Mouse (Mus musculus): ENCODE results near the gene Gm10300.

Gene Gm10300

GRCm38 (mm10) chr4:132078296-132078714 is 3.8 kb downstream of the Gm10300 start:
- no peak for DNase-seq (ENCODE audit: low spot score)

- DNase-seq (ENCODE audit: low spot score): no peak
Measured at GRCm38 (mm10) chr4:132079555-132080275, 5.2 kb downstream of the Gm10300 start.

GRCm38 (mm10) chr4:132080492-132080983 is 6.0 kb downstream of the Gm10300 start:
- no peak for DNase-seq (ENCODE audit: low spot score)

- DNase-seq (ENCODE audit: low spot score): no peak
Measured at GRCm38 (mm10) chr4:132085114-132085513, 10.6 kb downstream of the Gm10300 start.

GRCm38 (mm10) chr4:132088921-132089320 is 14.4 kb downstream of the Gm10300 start:
- DNase-seq (ENCODE audit: low spot score): no peak

- DNase-seq (ENCODE audit: low spot score): no peak
Measured at GRCm38 (mm10) chr4:132093136-132093535, 18.6 kb downstream of the Gm10300 start.

GRCm38 (mm10) chr4:132093928-132094327 is 19.4 kb downstream of the Gm10300 start:
- no peak for DNase-seq (ENCODE audit: low spot score)

- DNase-seq (ENCODE audit: low spot score): no peak
Measured at GRCm38 (mm10) chr4:132095043-132095442, 20.5 kb downstream of the Gm10300 start.

GRCm38 (mm10) chr4:132099548-132099947 is 25.1 kb downstream of the Gm10300 start:
- DNase-seq (ENCODE audit: low spot score): no peak

GRCm38 (mm10) chr4:132101152-132101551 is 26.7 kb downstream of the Gm10300 start:
- DNase-seq (ENCODE audit: low spot score): no peak

GRCm38 (mm10) chr4:132108221-132108620 is 33.7 kb downstream of the Gm10300 start:
- DNase-seq (ENCODE audit: low spot score): no peak

GRCm38 (mm10) chr4:132111227-132111626 is 36.7 kb downstream of the Gm10300 start:
- no peak for DNase-seq (ENCODE audit: low spot score)

- DNase-seq (ENCODE audit: low spot score): no peak
Measured at GRCm38 (mm10) chr4:132113411-132114095, 39.1 kb downstream of the Gm10300 start.

GRCm38 (mm10) chr4:132116315-132116714 is 41.8 kb downstream of the Gm10300 start:
- DNase-seq (ENCODE audit: low spot score): no peak

- no peak for DNase-seq (ENCODE audit: low spot score)
Measured at GRCm38 (mm10) chr4:132119566-132119965, 45.1 kb downstream of the Gm10300 start.

GRCm38 (mm10) chr4:132121674-132122073 is 47.2 kb downstream of the Gm10300 start:
- DNase-seq (ENCODE audit: low spot score): no peak

GRCm38 (mm10) chr4:132123166-132123565 is 48.7 kb downstream of the Gm10300 start:
- DNase-seq (ENCODE audit: low spot score): no peak

All from ovary, adult 18-20 months (tissue).